Mouse (Mus musculus): ENCODE results near the gene Elf2.
"Not testable (repeated sequence)": the region's sequence is repeated elsewhere in the genome, so short reads cannot be mapped to it uniquely, and the experiment has no call there.

The Elf2 gene

GRCm38 (mm10) chr3:51333234-51333889 lies 7.1 kb downstream of the Elf2 start:
- DNase-seq (ENCODE audit: low read depth, low spot score): peak; percentile 86

GRCm38 (mm10) chr3:51330086-51330485 lies 10.4 kb downstream of the Elf2 start:
- no peak for DNase-seq (ENCODE audit: low read depth, low spot score)

- no peak for DNase-seq (ENCODE audit: low read depth, low spot score)
These were observed 11.9 kb downstream of the Elf2 start for GRCm38 (mm10) chr3:51328546-51328945.

- no peak for DNase-seq (ENCODE audit: low read depth, low spot score)
These were observed 12.6 kb downstream of the Elf2 start for GRCm38 (mm10) chr3:51327817-51328216.

GRCm38 (mm10) chr3:51327429-51327797 lies 13.1 kb downstream of the Elf2 start:
- DNase-seq (ENCODE audit: low read depth, low spot score): peak; percentile 38

GRCm38 (mm10) chr3:51326664-51327428 lies 13.6 kb downstream of the Elf2 start:
- peak; percentile 57 for DNase-seq (ENCODE audit: low read depth, low spot score)

GRCm38 (mm10) chr3:51325475-51325874 lies 15.0 kb downstream of the Elf2 start:
- DNase-seq (ENCODE audit: low read depth, low spot score): no peak

- DNase-seq (ENCODE audit: low read depth, low spot score): no peak
These were observed 17.5 kb downstream of the Elf2 start for GRCm38 (mm10) chr3:51323006-51323405.

- no peak for DNase-seq (ENCODE audit: low read depth, low spot score)
These were observed 18.1 kb downstream of the Elf2 start for GRCm38 (mm10) chr3:51322326-51322725.

- DNase-seq (ENCODE audit: low read depth, low spot score): no peak
These were observed 19.3 kb downstream of the Elf2 start for GRCm38 (mm10) chr3:51321141-51321540.

- not testable (repeated sequence) for DNase-seq (ENCODE audit: low read depth, low spot score)
These were observed 22.4 kb downstream of the Elf2 start for GRCm38 (mm10) chr3:51318053-51318452.

GRCm38 (mm10) chr3:51316876-51317275 lies 23.6 kb downstream of the Elf2 start:
- no peak for DNase-seq (ENCODE audit: low read depth, low spot score)

GRCm38 (mm10) chr3:51311638-51312037 lies 28.8 kb downstream of the Elf2 start:
- DNase-seq (ENCODE audit: low read depth, low spot score): no peak

GRCm38 (mm10) chr3:51310098-51310497 lies 30.4 kb downstream of the Elf2 start:
- DNase-seq (ENCODE audit: low read depth, low spot score): no peak

- no peak for DNase-seq (ENCODE audit: low read depth, low spot score)
These were observed 33.8 kb downstream of the Elf2 start for GRCm38 (mm10) chr3:51306621-51307020.

GRCm38 (mm10) chr3:51305961-51306360 lies 34.5 kb downstream of the Elf2 start:
- no peak for DNase-seq (ENCODE audit: low read depth, low spot score)

- DNase-seq (ENCODE audit: low read depth, low spot score): no peak
These were observed 37.4 kb downstream of the Elf2 start for GRCm38 (mm10) chr3:51302971-51303476.

- DNase-seq (ENCODE audit: low read depth, low spot score): no peak
These were observed 38.9 kb downstream of the Elf2 start for GRCm38 (mm10) chr3:51301583-51301982.

- DNase-seq (ENCODE audit: low read depth, low spot score): no peak
These were observed 43.7 kb downstream of the Elf2 start for GRCm38 (mm10) chr3:51296790-51297189.

- DNase-seq (ENCODE audit: low read depth, low spot score): no peak
These were observed 45.2 kb downstream of the Elf2 start for GRCm38 (mm10) chr3:51295225-51295624.

- no peak for DNase-seq (ENCODE audit: low read depth, low spot score)
These were observed 46.2 kb downstream of the Elf2 start for GRCm38 (mm10) chr3:51294251-51294650.

- peak; percentile 74 for DNase-seq (ENCODE audit: low read depth, low spot score)
These were observed 51.3 kb downstream of the Elf2 start for GRCm38 (mm10) chr3:51288880-51289821.

Data from A20 (cell line).